Mouse (Mus musculus): ENCODE measurements around the gene Map4k4. TPM values are rescaled to one million over a fixed set of nuclear protein-coding genes. Genes with fewer than 3 reads are reported as not detected.

Gene Map4k4
- polyA plus RNA-seq, 1 experiment: 147 TPM

GRCm38 (mm10) chr1:39931055-39931454 lies 30.3 kb downstream of the Map4k4 start:
- H3K79me2 ChIP-seq (ENCODE audit: control insufficient read depth, insufficient read depth): peaks cover 97% of the 10 kb centered on the region
- no peaks in the 10 kb centered on the region for H3K27me3 ChIP-seq (ENCODE audit: control insufficient read depth, insufficient read depth, insufficient read length)
- no peak overlapping the region for H3ac ChIP-seq (ENCODE audit: control insufficient read depth, insufficient read length)
- TF ChIP-seq REST (IDR thresholded peaks at IDR 0.05; ENCODE audit: insufficient read depth, insufficient read length) (no peak), CEBPB (IDR thresholded peaks at IDR 0.05; ENCODE audit: insufficient read depth, poor library complexity, severe bottlenecking) (no peak), POLR2A (IDR thresholded peaks at IDR 0.05; ENCODE audit: insufficient read length, low read depth) (no peak), TCF3 (IDR thresholded peaks at IDR 0.05; ENCODE audit: insufficient read length, low read depth) (no peak), POLR2AphosphoS2 (IDR thresholded peaks at IDR 0.05; ENCODE audit: insufficient read length, low read depth) (no peak), MYOG (IDR thresholded peaks at IDR 0.05; ENCODE audit: control insufficient read depth in 1 of 3, insufficient read depth in 1 of 3, insufficient read length in 2 of 3, low read depth in 2 of 3) (no peak), MAX (IDR thresholded peaks at IDR 0.05; ENCODE audit: low read depth) (no peak), USF1 (IDR thresholded peaks at IDR 0.05; ENCODE audit: low read depth) (no peak), MYOD1 (IDR thresholded peaks at IDR 0.05; ENCODE audit: control insufficient read depth in 1 of 3, insufficient read length in 2 of 3, low read depth in 2 of 3) (no peak), SRF (IDR thresholded peaks at IDR 0.05; ENCODE audit: control insufficient read depth, insufficient read length, low read depth) (no peak), E2F4 (IDR thresholded peaks at IDR 0.05; ENCODE audit: insufficient read depth) (no peak), TCF12 (IDR thresholded peaks at IDR 0.05; ENCODE audit: insufficient read depth, poor library complexity, severe bottlenecking) (no peak)
- no peak overlapping the region for H3K4me3 ChIP-seq
- peaks cover 11% of the 10 kb centered on the region for H3K36me3 ChIP-seq (ENCODE audit: control insufficient read depth, insufficient read depth)
- H3K4me2 ChIP-seq (ENCODE audit: low read depth): no peak overlapping the region

GRCm38 (mm10) chr1:39932216-39932739 lies 31.6 kb downstream of the Map4k4 start:
- no peak overlapping the region for H3K4me2 ChIP-seq (ENCODE audit: low read depth)
- peaks cover 5% of the 10 kb centered on the region for H3K36me3 ChIP-seq (ENCODE audit: control insufficient read depth, insufficient read depth)
- H3ac ChIP-seq (ENCODE audit: control insufficient read depth, insufficient read length): no peak overlapping the region
- peaks cover 97% of the 10 kb centered on the region for H3K79me2 ChIP-seq (ENCODE audit: control insufficient read depth, insufficient read depth)
- TF ChIP-seq REST (IDR thresholded peaks at IDR 0.05; ENCODE audit: insufficient read depth, insufficient read length) (no peak), USF1 (IDR thresholded peaks at IDR 0.05; ENCODE audit: low read depth) (peak; percentile 37)
- no peaks in the 10 kb centered on the region for H3K27me3 ChIP-seq (ENCODE audit: control insufficient read depth, insufficient read depth, insufficient read length)
- no peak overlapping the region for H3K4me3 ChIP-seq

GRCm38 (mm10) chr1:39932922-39933321 lies 32.2 kb downstream of the Map4k4 start:
- H3K4me2 ChIP-seq (ENCODE audit: low read depth): no peak overlapping the region
- no peak overlapping the region for H3ac ChIP-seq (ENCODE audit: control insufficient read depth, insufficient read length)
- no peak overlapping the region for H3K4me3 ChIP-seq
- TF ChIP-seq MYOG (IDR thresholded peaks at IDR 0.05; ENCODE audit: control insufficient read depth in 1 of 3, insufficient read depth in 1 of 3, insufficient read length in 2 of 3, low read depth in 2 of 3): no peak
- no peak for TF ChIP-seq CEBPB (IDR thresholded peaks at IDR 0.05; ENCODE audit: insufficient read depth, poor library complexity, severe bottlenecking)
- no peak for TF ChIP-seq MYOD1 (IDR thresholded peaks at IDR 0.05; ENCODE audit: control insufficient read depth in 1 of 3, insufficient read length in 2 of 3, low read depth in 2 of 3)
- no peak for TF ChIP-seq E2F4 (IDR thresholded peaks at IDR 0.05; ENCODE audit: insufficient read depth)
- no peak for TF ChIP-seq TCF12 (IDR thresholded peaks at IDR 0.05; ENCODE audit: insufficient read depth, poor library complexity, severe bottlenecking)
- H3K79me2 ChIP-seq (ENCODE audit: control insufficient read depth, insufficient read depth): peaks cover 97% of the 10 kb centered on the region
- no peaks in the 10 kb centered on the region for H3K36me3 ChIP-seq (ENCODE audit: control insufficient read depth, insufficient read depth)
- no peaks in the 10 kb centered on the region for H3K27me3 ChIP-seq (ENCODE audit: control insufficient read depth, insufficient read depth, insufficient read length)

- H3ac ChIP-seq (ENCODE audit: control insufficient read depth, insufficient read length): no peak overlapping the region
- no peak overlapping the region for H3K4me2 ChIP-seq (ENCODE audit: low read depth)
- peaks cover 97% of the 10 kb centered on the region for H3K79me2 ChIP-seq (ENCODE audit: control insufficient read depth, insufficient read depth)
- H3K36me3 ChIP-seq (ENCODE audit: control insufficient read depth, insufficient read depth): peaks cover 4% of the 10 kb centered on the region
- no peak for TF ChIP-seq MAX (IDR thresholded peaks at IDR 0.05; ENCODE audit: low read depth)
- no peak overlapping the region for H3K4me3 ChIP-seq
- H3K27me3 ChIP-seq (ENCODE audit: control insufficient read depth, insufficient read depth, insufficient read length): no peaks in the 10 kb centered on the region
These were observed 34.2 kb downstream of the Map4k4 start for GRCm38 (mm10) chr1:39934954-39935353.

- no peak overlapping the region for H3K4me3 ChIP-seq
- TF ChIP-seq MYOD1 (IDR thresholded peaks at IDR 0.05; ENCODE audit: control insufficient read depth in 1 of 3, insufficient read length in 2 of 3, low read depth in 2 of 3): no peak
- TF ChIP-seq TCF3 (IDR thresholded peaks at IDR 0.05; ENCODE audit: insufficient read length, low read depth): no peak
- TF ChIP-seq CEBPB (IDR thresholded peaks at IDR 0.05; ENCODE audit: insufficient read depth, poor library complexity, severe bottlenecking): no peak
- no peak for TF ChIP-seq USF1 (IDR thresholded peaks at IDR 0.05; ENCODE audit: low read depth)
- TF ChIP-seq REST (IDR thresholded peaks at IDR 0.05; ENCODE audit: insufficient read depth, insufficient read length): no peak
- TF ChIP-seq SRF (IDR thresholded peaks at IDR 0.05; ENCODE audit: control insufficient read depth, insufficient read length, low read depth): no peak
- TF ChIP-seq POLR2AphosphoS2 (IDR thresholded peaks at IDR 0.05; ENCODE audit: insufficient read length, low read depth): no peak
- TF ChIP-seq MAX (IDR thresholded peaks at IDR 0.05; ENCODE audit: low read depth): no peak
- TF ChIP-seq TCF12 (IDR thresholded peaks at IDR 0.05; ENCODE audit: insufficient read depth, poor library complexity, severe bottlenecking): no peak
- no peak for TF ChIP-seq POLR2A (IDR thresholded peaks at IDR 0.05; ENCODE audit: insufficient read length, low read depth)
- TF ChIP-seq MYOG (IDR thresholded peaks at IDR 0.05; ENCODE audit: control insufficient read depth in 1 of 3, insufficient read depth in 1 of 3, insufficient read length in 2 of 3, low read depth in 2 of 3): no peak
- no peak for TF ChIP-seq E2F4 (IDR thresholded peaks at IDR 0.05; ENCODE audit: insufficient read depth)
- peaks cover 4% of the 10 kb centered on the region for H3K36me3 ChIP-seq (ENCODE audit: control insufficient read depth, insufficient read depth)
- no peak overlapping the region for H3ac ChIP-seq (ENCODE audit: control insufficient read depth, insufficient read length)
- peak overlapping the region; percentile 14 for H3K4me2 ChIP-seq (ENCODE audit: low read depth)
- no peaks in the 10 kb centered on the region for H3K27me3 ChIP-seq (ENCODE audit: control insufficient read depth, insufficient read depth, insufficient read length)
- H3K79me2 ChIP-seq (ENCODE audit: control insufficient read depth, insufficient read depth): peaks cover 97% of the 10 kb centered on the region
These were observed 34.9 kb downstream of the Map4k4 start for GRCm38 (mm10) chr1:39935616-39936015.
